Mouse (Mus musculus) erythroblast, adult 5-6 weeks (primary cell): ENCODE results near the gene BC049762. TPM values are rescaled to one million over a fixed set of nuclear protein-coding genes. Genes with fewer than 3 reads are reported as not detected.

ENCODE experiments used
- ATAC-seq: replicated peaks from 2 replicates; pipeline ENCODE4 v1.8.0; 2016; ENCODE audit warnings: moderate number of reproducible peaks, mild to moderate bottlenecking, moderate TSS enrichment, inconsistent platforms; ENCODE audit not compliant: poor library complexity, low FRiP score, severe bottlenecking
- total RNA-seq, 2 experiments: library from RNA; stranded (forward) in 1 of 2; stranded (reverse) in 1 of 2; fragments of 150-400 nt in 1 of 2; fragments of 200-764, 138-1000 nt in 1 of 2; gene quantifications; 2 replicates each; pipeline versions ENCODE4 v1.2.3 to v1.2.4; 2015 to 2017; ENCODE audit warnings: low replicate concordance in 2 of 2

BC049762 gene
- total RNA-seq (2015; ENCODE audit: low replicate concordance): not detected in 2 replicates
- total RNA-seq (2017; ENCODE audit: low replicate concordance): not detected in 2 replicates

DNA sequence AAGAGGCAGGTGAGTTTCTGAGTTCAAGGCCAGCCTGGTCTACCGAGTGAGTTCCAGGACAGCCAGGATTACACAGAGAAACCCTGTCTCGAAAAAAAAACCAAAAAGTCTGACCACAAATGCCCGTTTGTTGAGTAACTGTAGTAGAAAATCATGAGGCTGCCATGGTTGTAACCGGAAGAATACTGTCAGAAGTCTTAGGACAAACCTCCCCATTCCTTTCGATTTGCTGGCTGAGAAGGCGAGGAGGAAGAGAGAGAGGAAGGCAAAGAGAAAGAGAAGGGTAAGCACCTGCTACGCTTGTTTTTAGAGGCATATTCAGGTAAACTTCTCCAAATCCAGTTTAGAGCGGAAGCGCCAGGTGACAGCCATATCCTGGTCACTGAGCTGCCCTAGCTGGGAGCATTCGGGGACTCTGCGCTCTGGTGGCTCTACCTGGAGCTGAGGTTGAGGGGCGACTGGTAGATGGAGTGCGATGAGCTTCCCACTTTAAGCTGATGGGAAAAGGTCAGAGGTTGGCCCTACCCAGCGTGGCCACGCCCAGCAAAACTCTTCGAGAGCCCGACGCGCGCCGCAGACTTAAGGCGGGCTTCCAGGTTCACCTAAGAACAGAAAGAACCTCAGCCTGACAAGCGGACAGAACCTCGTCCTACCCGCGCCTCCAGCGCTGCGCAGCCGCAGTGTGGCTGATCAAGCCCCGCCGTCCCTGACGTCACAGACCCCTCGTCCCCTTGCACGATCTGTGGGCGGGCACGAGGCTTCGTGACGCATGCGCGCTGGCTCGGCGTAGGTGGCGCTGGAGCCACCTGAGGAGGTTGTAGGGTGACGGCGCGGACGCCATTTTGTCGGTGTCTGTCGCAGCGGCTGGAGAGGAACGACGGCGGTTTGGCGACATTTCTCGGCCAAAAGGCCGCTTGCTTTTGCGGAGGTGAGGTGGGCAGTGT lies at the start of gene BC049762:
Gene BC049762, minus strand, starts transcription at position 705 of the 944 bp plus-strand sequence.
- peak; percentile 92 for ATAC-seq

DNA sequence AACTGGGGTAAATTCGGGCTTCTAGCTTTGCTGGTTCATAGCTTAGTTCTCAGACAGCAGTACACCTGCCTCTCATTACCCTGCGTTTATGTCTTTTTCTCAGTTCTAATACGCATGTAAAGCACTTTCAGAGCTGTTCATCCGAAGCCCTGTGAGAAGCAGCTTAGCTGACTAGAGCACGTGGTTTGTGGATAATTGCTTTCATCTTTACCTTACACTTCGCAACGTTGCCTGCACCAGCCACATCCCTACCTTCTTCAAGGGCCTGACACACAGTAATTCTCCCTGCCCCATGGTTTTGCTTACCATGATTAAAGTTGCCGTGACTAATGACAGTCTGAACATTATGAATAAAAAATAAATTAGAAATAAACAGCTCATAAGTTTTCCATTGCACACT lies 49.0 kb upstream of the BC049762 start:
- no peak for ATAC-seq

DNA sequence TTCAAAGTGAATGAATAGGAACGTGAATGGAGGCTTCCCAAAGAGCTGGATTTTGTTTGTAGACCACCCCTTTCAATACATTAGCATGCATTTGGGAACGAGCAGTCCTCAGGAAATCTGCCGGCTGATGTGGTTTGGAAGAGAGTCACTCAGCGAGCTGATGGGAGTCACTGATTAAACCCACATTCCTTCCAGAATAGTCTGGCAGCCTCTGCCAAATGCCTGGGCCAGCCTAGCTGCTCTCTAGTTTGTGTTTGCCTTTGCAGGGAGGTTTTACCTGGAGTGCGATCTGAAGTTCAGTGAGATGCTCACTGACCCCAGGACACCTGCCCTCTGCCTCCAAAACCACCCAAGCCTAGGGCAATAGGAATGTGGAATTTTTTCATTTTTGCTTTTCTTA lies 45.5 kb upstream of the BC049762 start:
- no peak for ATAC-seq

DNA sequence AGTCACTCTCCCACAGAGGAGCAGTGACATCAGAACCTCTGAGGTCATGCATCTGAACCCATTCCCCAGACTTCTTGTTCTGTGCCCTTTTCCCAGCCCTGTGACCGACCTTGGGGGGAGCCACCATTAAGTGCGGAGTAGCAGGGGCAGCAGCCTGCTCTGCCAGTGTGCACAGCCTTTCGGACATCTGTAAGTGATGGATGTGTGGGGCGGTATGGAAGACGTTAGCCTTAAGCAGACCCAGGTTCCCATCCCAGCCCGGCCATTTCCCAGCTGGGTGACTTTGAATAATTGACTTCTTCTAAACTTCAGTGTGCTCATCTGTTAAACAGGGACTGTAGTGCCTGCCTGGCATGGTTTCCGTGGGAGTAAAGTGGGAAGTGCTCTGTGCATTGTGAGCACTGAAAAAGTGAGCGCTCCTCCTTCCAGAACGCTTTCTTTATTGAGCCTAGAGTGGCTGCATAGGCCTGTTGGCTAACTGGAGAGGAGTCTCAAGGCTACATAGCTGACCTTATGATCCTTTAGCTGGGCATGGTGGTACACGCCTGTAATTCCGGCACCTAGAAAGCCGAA lies 41.2 kb upstream of the BC049762 start:
- no peak for ATAC-seq

DNA sequence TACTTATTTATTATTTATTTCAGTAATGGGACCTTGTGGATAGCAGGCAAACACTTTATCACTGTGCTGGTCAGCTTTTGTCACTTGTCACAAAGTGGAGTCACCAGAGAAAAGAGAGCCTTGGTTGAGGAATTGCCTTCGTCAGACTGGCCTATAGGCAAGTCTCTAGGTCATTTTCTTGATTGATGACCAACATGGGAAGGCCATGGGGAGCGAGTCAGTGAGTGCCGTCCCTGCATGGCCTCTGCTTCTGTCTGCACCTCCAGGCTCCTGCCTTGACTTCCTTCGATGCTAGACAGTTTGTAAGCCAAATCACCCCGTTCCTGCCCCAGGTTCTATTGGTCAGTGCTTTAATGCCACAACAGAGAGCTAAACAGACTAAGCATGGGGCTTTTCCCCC lies 39.5 kb upstream of the BC049762 start:
- ATAC-seq: no peak

DNA sequence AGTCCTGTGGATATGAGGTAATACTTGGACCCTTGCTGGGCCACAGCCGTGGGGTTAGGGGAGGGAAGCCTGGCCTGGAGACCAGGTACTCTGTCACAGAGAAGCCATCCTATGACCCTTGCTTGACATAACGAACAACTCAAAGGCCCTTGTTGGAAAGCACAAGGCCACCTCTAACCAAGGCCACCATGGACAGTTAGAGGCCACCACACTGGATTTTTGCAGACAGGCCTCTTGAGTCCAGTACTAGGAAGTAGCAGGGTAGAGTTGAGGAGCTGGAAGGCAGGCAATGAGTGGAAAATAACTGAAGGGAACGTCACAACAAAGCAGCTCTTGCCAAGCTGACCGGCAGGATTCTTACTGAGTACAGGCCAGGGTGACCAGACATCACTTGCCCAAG lies 35.8 kb upstream of the BC049762 start:
- no peak for ATAC-seq

DNA sequence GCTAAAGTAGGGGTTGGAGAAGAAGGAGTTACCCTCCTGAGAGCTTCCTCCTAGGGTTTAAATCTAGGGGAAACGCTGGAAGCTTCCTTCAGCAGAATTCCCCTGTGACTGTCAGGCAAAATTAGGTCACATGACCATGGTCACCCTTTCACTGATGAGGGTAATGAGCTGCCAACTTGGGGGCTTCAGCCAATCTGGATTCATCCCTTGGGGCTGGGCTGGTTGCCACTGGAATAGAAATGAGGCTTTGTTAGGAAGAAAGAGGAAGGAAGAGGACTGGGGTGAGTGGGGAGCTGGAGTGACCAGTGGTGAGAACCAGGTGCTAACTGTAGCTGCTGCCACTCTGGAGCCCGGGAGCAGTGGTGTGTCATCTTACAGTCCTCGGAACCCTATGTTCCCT lies 32.9 kb upstream of the BC049762 start:
- ATAC-seq: no peak

DNA sequence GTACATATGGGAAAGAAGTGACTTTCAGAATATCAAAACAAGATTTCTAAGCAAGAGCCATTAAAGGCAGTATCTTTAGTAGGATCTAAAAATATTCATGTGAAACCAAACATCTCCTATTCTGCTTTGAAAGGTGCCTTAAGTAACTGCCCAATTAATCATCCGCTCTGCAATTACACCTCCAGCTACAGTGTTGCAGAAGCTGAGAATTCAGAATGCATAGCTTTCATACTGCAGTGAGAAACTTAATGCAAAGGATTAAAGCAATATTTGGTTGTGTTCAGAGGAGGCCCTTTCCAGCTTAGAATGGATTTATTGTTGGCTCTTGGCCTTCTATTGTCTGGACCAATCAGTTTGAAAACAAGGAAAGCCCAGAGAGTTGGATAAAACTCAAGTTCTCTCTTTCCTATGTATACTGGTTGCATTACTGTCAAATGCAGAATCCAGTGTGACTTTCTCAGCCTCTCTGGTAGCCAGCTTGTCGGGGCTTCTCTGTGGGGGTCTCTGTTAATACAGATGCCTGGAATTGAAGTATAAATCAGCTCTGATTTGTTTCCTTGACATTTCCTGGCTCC lies 31.2 kb upstream of the BC049762 start:
- ATAC-seq: no peak

DNA sequence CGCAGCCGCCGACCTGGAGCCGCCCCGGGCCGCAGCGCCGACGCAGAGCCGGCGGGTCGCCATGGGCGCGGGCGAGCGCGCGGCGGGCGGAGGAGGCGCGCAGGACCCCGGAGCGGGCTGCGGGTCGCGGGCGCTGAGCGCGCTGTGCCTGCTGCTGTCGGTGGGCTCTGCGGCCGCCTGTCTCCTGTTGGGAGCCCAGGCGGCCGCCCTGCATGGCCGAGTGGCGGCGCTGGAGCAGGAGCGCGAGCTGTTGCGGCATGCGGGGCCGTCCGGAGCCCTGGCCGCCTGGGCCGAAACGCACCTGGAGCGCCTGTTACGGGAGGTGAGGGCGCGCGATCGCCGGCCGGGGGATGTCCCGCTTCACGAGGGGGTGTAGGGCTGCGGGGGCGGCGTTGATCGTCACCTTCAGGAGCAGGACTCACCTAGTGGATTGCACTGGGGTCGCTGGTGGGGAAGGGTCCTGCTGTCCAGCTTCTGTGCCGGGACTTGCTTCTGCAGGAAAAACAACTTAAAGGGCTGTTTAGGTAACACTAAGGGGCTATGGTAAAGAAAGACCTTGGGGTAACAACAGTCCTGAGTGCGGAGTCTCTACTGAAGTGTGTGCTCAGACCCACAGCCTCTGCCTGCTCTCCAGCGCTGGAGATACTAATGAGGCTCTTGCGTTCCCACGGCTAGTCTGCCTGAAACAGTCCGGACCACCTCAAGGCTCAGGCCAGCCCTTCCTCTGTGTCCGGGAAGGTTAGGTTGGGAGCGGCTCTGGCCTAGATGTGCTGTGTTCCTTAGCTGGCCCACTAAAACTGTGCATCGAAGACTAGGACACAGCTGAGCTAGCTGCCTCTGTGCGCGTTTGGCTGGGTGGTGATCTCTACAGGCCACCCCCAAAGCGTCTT lies 27.5 kb upstream of the BC049762 start:
- no peak for ATAC-seq

DNA sequence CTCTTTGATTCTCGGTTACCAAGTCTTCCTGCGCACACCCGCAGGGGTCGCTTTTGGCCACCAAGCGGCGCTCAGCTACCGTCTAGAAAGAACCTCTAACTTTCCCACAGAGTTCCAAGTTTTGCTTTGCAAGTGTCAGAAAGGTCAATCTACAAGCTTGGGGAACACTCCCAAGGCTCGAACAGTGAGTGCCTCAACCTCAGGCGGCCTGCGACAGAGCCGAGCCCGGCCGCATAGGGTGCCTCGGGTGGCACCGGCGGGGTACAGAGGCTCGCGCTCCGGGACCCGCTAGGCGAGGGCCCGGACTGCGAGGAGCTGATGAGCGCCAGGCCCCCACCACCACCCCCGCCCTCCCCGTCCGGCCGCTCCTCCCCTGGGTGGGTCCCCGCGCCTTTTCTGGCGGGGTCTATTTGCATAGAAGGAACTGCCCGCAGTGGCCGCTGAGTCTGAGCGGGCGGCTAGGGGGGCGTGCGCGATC lies 26.8 kb upstream of the BC049762 start, which contains the start of gene Col23a1:
Gene Col23a1, plus strand, starts transcription at position 357 of the 478 bp plus-strand sequence.
- no peak for ATAC-seq

DNA sequence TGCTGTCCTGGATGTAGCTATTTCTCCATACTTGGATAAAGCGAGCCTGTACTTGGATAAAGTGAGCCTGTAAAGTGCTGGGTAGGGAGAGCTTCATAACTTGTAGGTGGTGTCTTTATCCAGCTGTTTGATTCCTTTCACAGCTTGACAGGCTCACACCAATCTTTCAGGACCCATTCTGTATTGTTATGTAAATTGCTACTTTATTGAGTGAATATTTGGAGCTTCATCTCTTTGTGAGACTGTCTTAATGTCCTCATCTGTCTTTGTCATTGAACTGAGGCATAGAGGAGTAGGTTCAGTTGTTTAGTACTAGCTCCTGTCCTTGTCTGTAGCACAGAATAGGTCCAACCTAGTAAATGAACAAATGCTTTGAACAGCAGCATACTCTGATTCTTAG lies 11.6 kb upstream of the BC049762 start:
- ATAC-seq: no peak

DNA sequence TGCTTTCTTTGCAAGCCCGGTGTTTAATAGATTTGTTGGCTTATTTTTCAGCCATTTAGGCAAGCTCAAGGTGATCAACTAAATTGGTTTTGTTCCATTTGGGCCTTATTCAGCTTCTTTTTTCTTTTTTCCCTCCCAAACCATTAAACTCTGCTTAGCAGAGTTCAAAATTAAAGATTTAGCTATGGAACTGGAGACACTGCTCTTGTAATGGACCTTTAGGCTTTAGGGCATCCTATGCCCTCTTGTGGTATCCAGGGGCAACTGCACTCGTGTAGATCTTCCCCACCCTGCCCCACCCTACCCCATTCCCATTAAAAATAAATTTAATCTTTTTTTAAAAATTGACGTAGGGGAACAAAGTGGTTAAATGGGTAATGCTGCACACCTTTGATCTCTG lies 2.5 kb upstream of the BC049762 start:
- 0 out of 2 replicates have a peak, but pooled peaks have one; percentile 42 for ATAC-seq

DNA sequence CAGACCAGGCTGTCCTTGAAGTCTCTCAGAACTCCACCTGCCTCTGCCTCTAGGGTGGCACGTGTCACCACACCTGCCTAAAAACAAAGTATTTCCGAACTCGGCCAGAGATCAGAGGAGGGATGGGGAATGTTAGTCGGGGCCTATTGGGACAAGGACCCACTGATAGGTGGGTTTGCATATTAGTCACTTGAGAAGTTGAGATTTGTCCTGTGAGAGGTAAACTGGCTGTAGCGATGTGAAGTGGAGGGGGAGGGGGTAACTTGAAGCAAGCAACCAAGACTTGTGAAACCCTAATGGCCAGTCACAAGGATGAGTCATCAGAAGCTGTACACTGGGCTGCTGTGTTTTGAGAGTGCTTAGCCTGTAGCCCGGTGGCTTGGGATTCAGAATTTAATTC lies 1.5 kb upstream of the BC049762 start:
- peak; percentile 58 for ATAC-seq

DNA sequence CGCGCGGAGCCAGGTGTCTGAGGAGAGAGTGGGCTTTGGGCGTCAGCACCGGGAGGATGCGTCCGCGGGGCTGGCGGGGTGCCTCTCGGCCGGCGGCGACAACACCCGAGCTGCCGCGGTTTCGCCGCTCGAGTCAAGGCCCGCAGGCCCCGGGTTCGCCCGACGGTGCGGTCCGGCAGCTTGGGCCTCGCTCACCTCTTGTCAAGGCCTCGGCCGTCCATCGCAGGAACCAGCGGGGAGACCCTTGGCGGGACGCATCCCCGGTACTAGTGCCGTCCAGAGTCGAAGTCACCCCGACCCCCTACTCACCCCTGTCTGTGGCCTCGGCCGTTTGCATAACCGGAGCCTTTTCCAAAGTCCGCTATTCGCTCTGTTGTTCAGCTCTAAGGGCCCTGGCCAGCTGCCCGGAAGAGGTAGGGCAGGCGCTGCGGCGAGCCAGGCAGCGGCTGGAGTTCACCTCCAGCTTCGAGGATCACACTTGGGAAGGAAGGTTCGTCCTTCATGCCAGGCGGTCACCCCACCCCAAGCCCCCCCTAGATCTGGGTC lies 513 bp upstream of the BC049762 start:
- ATAC-seq: peak; percentile 28

DNA sequence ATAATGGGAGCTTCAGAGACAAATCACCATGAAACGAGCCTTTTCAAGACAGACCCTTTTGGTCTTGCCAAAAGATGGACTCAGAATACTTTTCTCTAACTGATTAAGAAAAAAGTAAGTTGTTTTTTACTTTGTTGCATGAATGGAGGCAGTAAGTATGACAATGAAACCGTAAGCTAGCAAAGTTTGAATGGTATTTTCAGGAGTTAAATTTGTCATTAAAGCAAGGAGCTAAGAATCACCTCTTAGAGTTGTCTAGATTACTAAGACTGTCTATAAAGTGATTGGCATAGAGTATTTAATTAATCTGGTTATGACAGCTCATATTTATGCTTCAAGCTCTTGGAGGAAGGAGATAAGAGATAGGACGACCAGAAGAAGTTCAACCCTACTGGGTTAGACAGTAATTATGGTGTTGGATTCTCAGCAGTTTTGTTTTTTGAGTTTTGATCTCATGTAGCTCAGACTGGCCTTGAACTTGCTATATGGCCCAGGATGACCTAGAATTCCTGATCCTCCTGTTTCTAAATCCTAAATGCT lies 1.1 kb downstream of the BC049762 start, which contains the start of gene Clk4:
Gene Clk4, plus strand, starts transcription at position 51 of the 540 bp plus-strand sequence.
- no peak for ATAC-seq

DNA sequence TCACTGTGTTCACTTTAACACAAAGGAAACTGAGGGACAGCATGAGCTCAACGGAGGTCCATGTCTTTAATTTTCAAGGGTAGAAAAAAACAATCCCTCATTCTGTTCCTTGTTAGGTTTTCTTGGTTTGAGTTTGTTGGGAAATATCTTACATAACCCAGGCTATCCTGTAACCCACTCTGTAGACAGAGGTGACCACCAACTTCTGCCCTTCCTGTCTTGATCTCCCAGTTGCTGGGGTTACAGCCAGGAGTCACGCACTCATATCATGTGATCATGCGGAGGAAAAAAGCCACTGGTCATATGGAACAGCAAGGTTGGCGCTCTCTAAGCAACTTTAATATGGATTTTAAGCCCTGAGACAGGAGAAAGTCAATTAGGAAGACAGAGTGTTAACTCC lies 5.8 kb downstream of the BC049762 start:
- no peak for ATAC-seq

DNA sequence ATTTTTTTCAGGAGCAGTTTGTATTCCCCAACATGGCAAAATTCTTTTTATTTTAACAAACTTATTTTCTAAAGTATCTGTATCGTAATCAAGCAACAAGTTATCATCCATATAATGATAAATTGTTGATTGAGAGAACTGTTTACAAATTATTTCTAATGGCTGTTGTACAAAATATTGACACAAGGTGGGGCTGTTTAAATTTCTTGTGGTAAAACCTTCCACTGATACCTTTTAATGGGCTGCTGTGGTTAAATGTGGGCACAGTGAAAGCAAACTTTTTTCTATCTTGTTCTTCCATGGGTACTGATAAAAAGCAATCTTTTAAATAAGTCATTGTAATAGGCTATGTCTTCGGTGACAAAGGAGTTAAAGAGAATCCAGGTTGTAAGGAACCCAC lies 19.9 kb downstream of the BC049762 start:
- no peak for ATAC-seq

DNA sequence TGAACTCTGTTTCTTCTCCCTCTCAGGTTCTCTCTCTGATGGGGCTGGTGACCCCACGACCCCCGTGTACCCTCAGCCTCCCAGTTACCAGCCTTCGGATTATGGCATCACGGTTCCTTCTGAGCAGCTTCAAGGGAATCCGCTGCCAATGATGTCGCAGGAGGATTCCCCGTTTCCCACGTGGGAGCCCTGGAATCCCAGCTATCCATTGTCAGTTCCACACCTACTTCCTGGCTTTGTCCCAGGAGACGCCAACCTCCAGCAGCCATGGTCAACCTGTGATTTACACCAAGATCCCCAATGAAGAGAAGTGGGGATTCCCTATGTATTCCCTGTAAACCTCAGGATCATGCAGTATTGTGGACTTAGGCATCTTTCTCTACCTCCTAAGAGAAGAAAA lies 28.2 kb downstream of the BC049762 start:
- no peak for ATAC-seq

DNA sequence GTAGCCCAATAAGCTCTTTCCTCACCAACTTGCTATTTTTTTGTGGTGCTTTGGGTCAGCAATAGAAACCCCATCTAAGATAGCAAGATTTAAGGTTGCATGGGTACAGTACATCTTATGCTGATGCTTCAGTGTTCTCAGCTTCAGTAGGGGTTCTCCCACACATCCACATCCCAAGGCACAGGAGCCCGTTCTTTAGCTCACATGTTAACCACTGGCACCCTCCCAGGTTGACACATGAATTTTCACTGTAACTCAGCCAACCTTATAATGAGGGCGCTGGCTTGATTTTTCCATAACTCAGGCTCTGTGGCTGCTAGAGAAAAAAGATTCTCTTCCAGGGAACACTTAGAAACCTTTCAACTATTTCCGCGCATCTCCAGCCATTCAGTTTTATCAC lies 35.7 kb downstream of the BC049762 start:
- no peak for ATAC-seq
